Comparison of ENCODE assay signal across 9 mouse cellular contexts in genomic region chr5:114146028-114146888, GRCm38 (mm10). TPM values are rescaled to one million over a fixed set of nuclear protein-coding genes. Genes with fewer than 3 reads are reported as not detected.
A peak's percentile ranks its signal among the peaks of the same experiment; 100 is the strongest.
DNase-seq lines count a peak whose midpoint lies in the region; ATAC-seq and TF ChIP-seq lines count a peak whose summit lies in the region.
"Had no signal": no experiment of that assay in that cellular context is flagged by ENCODE, and none has a peak within 500 bp of the region (broad histone marks: within the 10 kb centered on the region; RNA-seq: fewer than 3 reads in every experiment).

Gene Acacb (plus strand): TSS chr5:114146535.

- peaks cover 12% of the 10 kb centered on the region for H3K4me1 ChIP-seq in neural tube, embryonic 13.5 days (replicated peaks)
- H3K4me1 ChIP-seq in intestine, postnatal 0 days (replicated peaks; ENCODE audit: control insufficient read depth, insufficient read depth, low read length): peaks cover 10% of the 10 kb centered on the region

- DNase-seq in neural tube, embryonic 10.5 days (ENCODE audit: extremely low spot score, low spot score): no peak
- DNase-seq in gastrocnemius, postnatal 36 days: peak in 1 of 2 experiments; percentile 38
- DNase-seq in yolk sac, embryonic 10.5 days (ENCODE audit: low spot score): peak; percentile 78
- DNase-seq in cerebellum, postnatal 10 days: no peak
- no peak for DNase-seq in cerebellum, adult 8-10 months

- TF ChIP-seq CTCF in intestine, postnatal 0 days (IDR thresholded peaks at IDR 0.05; ENCODE audit: low read depth): no peak

- no peak for ATAC-seq in neural tube, embryonic 13.5 days (ENCODE audit: low read depth)
- ATAC-seq in intestine, postnatal 0 days: peak; percentile 82
- no peak for ATAC-seq in megakaryocyte progenitor cell, adult 5-6 weeks (replicated peaks; ENCODE audit: poor library complexity)

- H3K36me3 ChIP-seq in neural tube, embryonic 13.5 days: no peaks in the 10 kb centered on the region
- H3K36me3 ChIP-seq in intestine, postnatal 0 days (ENCODE audit: control insufficient read depth, insufficient read depth): no peaks in the 10 kb centered on the region

- no peak within 1 kb of the TSS for H3K4me2 ChIP-seq in neural tube, embryonic 13.5 days
- peak within 1 kb of the TSS; percentile 21; the same call in 1 of the 2 replicates for H3K4me2 ChIP-seq in intestine, postnatal 0 days (replicated peaks; ENCODE audit: low read depth)

- peak within 1 kb of the TSS; percentile 61; the same call in 1 of the 2 replicates for H3K27ac ChIP-seq in neural tube, embryonic 13.5 days (replicated peaks)
- peak within 1 kb of the TSS; percentile 7; the same call in 1 of the 2 replicates for H3K27ac ChIP-seq in intestine, postnatal 0 days (ENCODE audit: low read depth, low read length)
- H3K27ac ChIP-seq: macrophage had no signal

- no peak within 1 kb of the TSS for H3K4me3 ChIP-seq in neural tube, embryonic 13.5 days
- H3K4me3 ChIP-seq in intestine, postnatal 0 days (ENCODE audit: low read depth, low read length): no peak within 1 kb of the TSS

- H3K9me3 ChIP-seq in neural tube, embryonic 13.5 days: no peaks in the 10 kb centered on the region
- no peaks in the 10 kb centered on the region for H3K9me3 ChIP-seq in intestine, postnatal 0 days (ENCODE audit: control insufficient read depth)

- H3K9ac ChIP-seq in neural tube, embryonic 13.5 days: no peak within 1 kb of the TSS; the same call in 1 of the 2 replicates
- H3K9ac ChIP-seq in intestine, postnatal 0 days (ENCODE audit: low read depth, low read length): no peak within 1 kb of the TSS

- intact Hi-C loops in gastrocnemius, postnatal 36 days (cut with DNase I): no loop called here

- WGBS in neural tube, embryonic 13.5 days: 48% methylated on average over 19 of the region's 19 CpGs
- WGBS in intestine, postnatal 0 days: 23% methylated on average over 19 of the region's 19 CpGs

- H3K27me3 ChIP-seq in neural tube, embryonic 13.5 days: no peaks in the 10 kb centered on the region
- no peaks in the 10 kb centered on the region for H3K27me3 ChIP-seq in intestine, postnatal 0 days (replicated peaks; ENCODE audit: control insufficient read depth, insufficient read depth, low read length)

RNA-seq across cellular contexts. Expression of gene Acacb, which starts in this region (rescaled TPM):
- 3.1 and 3.3 TPM in 2 replicates for polyA plus RNA-seq in neural tube, embryonic 13.5 days (2015; fragmentation: Nextera tagmentation; extraction: Ambion mirVana)
- total RNA-seq in gastrocnemius, postnatal 36 days (2021): 100 to 1,000 TPM; 138 to 166 TPM
- 0.69 and 1.1 TPM in 2 replicates for polyA plus RNA-seq in intestine, postnatal 0 days (2015; fragmentation: Nextera tagmentation; extraction: Ambion mirVana)
- 0.24 and 0.30 TPM in 2 replicates for total RNA-seq in megakaryocyte progenitor cell, adult 5-6 weeks (2015)
- total RNA-seq in megakaryocyte progenitor cell, adult 5-6 weeks (2017): 0.08 and 0.37 TPM in 2 replicates

Comparison
In these comparisons a context has a peak if more than half of its experiments do, and no peak if none do; other contexts are left out.
1. RNA of gene Acacb (total RNA-seq): 138 to 166 TPM in gastrocnemius, postnatal 36 days; 0.08 to 0.37 TPM in megakaryocyte progenitor cell, adult 5-6 weeks; every median in the first group is over 100 times any median in the second.